18 mouse cellular contexts compared by ENCODE assay signal in the genomic region with DNA sequence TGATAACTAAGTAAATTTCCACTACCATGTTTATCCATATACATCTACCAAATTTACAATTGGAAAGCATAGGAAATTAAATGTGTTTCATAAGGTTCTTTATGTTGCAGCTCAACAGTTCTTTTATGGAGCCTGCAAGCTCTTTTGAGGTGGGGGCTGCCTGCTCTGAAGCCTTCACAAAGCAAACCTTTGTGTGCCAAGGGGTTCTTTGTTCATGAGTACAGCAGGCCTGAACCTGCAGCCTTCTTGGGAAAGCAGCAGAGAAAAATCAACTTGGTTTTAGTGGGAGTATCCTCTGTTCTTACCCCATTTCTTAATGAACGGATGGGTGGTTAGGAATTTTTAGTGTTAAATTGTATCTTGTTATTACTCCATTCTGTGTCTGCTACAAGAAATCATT. TPM values are rescaled to one million over a fixed set of nuclear protein-coding genes. Genes with fewer than 3 reads are reported as not detected.
DNase-seq lines count a peak whose midpoint lies in the region; ATAC-seq lines count a peak whose summit lies in the region.
"Had no signal": no experiment of that assay in that cellular context is flagged by ENCODE, and none has a peak within 500 bp of the region (broad histone marks: within the 10 kb centered on the region; RNA-seq: fewer than 3 reads in every experiment).

No protein-coding gene starts in this region.

- peak overlapping the region; percentile 96 for H3K27ac ChIP-seq in forebrain, embryonic 10.5 days
- H3K27ac ChIP-seq in hindbrain, embryonic 12.5 days = peak overlapping the region; percentile 83
- peak overlapping the region; percentile 63 for H3K27ac ChIP-seq in midbrain, embryonic 14.5 days (replicated peaks; ENCODE audit: low read depth, low read length)
- H3K27ac ChIP-seq: heart, embryonic 13.5 days; limb, embryonic 12.5 days; liver, embryonic 13.5 days; lung, embryonic 15.5 days had no signal

- H3K27me3 ChIP-seq in forebrain, embryonic 10.5 days (ENCODE audit: poor library complexity, severe bottlenecking) = no peaks in the 10 kb centered on the region
- H3K27me3 ChIP-seq in hindbrain, embryonic 12.5 days = no peaks in the 10 kb centered on the region
- no peaks in the 10 kb centered on the region for H3K27me3 ChIP-seq in midbrain, embryonic 14.5 days (ENCODE audit: control insufficient read depth, insufficient read depth, low read length)
- H3K27me3 ChIP-seq: heart, embryonic 13.5 days; limb, embryonic 12.5 days; liver, embryonic 13.5 days; lung, embryonic 15.5 days had no signal

- peak overlapping the region; percentile 6; the same call in 1 of the 2 replicates for H3K4me2 ChIP-seq in hindbrain, embryonic 12.5 days (replicated peaks)
- 0 out of 2 replicates have a peak overlapping the region, but pooled peaks have one; percentile 21 for H3K4me2 ChIP-seq in midbrain, embryonic 14.5 days (ENCODE audit: low read length)
- H3K4me2 ChIP-seq: heart, embryonic 13.5 days; limb, embryonic 12.5 days; liver, embryonic 13.5 days; lung, embryonic 15.5 days had no signal

- no peak for ATAC-seq in hindbrain, embryonic 12.5 days (ENCODE audit: low FRiP score)
- ATAC-seq in midbrain, embryonic 14.5 days (ENCODE audit: low FRiP score, low TSS enrichment) = no peak

- H3K9me3 ChIP-seq in forebrain, embryonic 10.5 days = peaks cover 20% of the 10 kb centered on the region
- peaks cover 10% of the 10 kb centered on the region for H3K9me3 ChIP-seq in hindbrain, embryonic 12.5 days (replicated peaks)
- H3K9me3 ChIP-seq in midbrain, embryonic 14.5 days (ENCODE audit: control insufficient read depth, low read length) = peaks cover 4% of the 10 kb centered on the region; the same call in 1 of the 2 replicates
- H3K9me3 ChIP-seq: heart, embryonic 13.5 days; liver, embryonic 13.5 days; lung, embryonic 15.5 days had no signal

- H3K36me3 ChIP-seq in forebrain, embryonic 10.5 days (replicated peaks) = 0 out of 2 replicates have a peak, but pooled peaks cover 3% of the 10 kb centered on the region
- no peaks in the 10 kb centered on the region for H3K36me3 ChIP-seq in hindbrain, embryonic 12.5 days
- H3K36me3 ChIP-seq in midbrain, embryonic 14.5 days (ENCODE audit: control insufficient read depth, insufficient read depth, low read length) = no peaks in the 10 kb centered on the region
- H3K36me3 ChIP-seq: heart, embryonic 13.5 days; limb, embryonic 12.5 days; liver, embryonic 13.5 days; lung, embryonic 15.5 days had no signal

- peak; percentile 60 for DNase-seq in embryo, embryonic 10.5 days (ENCODE audit: low spot score)
- no peak for DNase-seq in forebrain, embryonic 10.5 days (ENCODE audit: extremely low spot score, low spot score)
- peak; percentile 52 for DNase-seq in midbrain, embryonic 14.5 days
- no peak for DNase-seq in kidney, adult 11 months
- DNase-seq in heart, adult 9 months (ENCODE audit: low spot score in 2 of 2) = no peak
- DNase-seq in right cerebral cortex, adult 18-20 months = no peak
- DNase-seq: cerebellum, adult 9-11 months; kidney, adult 18-20 months; kidney, postnatal 36 days; layer of hippocampus, adult 9-11 months; liver, embryonic 13.5 days had no signal

- H3K4me1 ChIP-seq in forebrain, embryonic 10.5 days = peaks cover 32% of the 10 kb centered on the region
- H3K4me1 ChIP-seq in hindbrain, embryonic 12.5 days = no peaks in the 10 kb centered on the region
- H3K4me1 ChIP-seq in midbrain, embryonic 14.5 days (ENCODE audit: control insufficient read depth, insufficient read depth, low read length) = no peaks in the 10 kb centered on the region
- H3K4me1 ChIP-seq: liver, embryonic 13.5 days had no signal

- H3K4me3 ChIP-seq in forebrain, embryonic 10.5 days = peak overlapping the region; percentile 71; the same call in 1 of the 2 replicates
- H3K4me3 ChIP-seq in hindbrain, embryonic 12.5 days = no peak overlapping the region
- H3K4me3 ChIP-seq in midbrain, embryonic 14.5 days (replicated peaks; ENCODE audit: low read depth, low read length) = no peak overlapping the region
- H3K4me3 ChIP-seq: erythroblast, embryonic 14.5 days; heart, embryonic 13.5 days; limb, embryonic 12.5 days; liver, embryonic 13.5 days; lung, embryonic 15.5 days had no signal

- H3K9ac ChIP-seq in hindbrain, embryonic 12.5 days = no peak overlapping the region
- no peak overlapping the region for H3K9ac ChIP-seq in midbrain, embryonic 14.5 days (replicated peaks; ENCODE audit: low read length)
- H3K9ac ChIP-seq: heart, embryonic 13.5 days; limb, embryonic 12.5 days; liver, embryonic 13.5 days; lung, embryonic 15.5 days had no signal

- 32% methylated on average over 1 of the region's 1 CpGs for WGBS in forebrain, embryonic 10.5 days
- whole genome bisulfite sequencing in hindbrain, embryonic 12.5 days = 53% methylated on average over 1 of the region's 1 CpGs
- 47% methylated on average over 1 of the region's 1 CpGs for WGBS in midbrain, embryonic 14.5 days

RNA-seq across cellular contexts. Expression of a gene that starts 4.7 kb away (rescaled TPM):
- 14.9 and 16.2 TPM in 2 replicates for polyA plus RNA-seq in forebrain, embryonic 10.5 days (2016; fragmentation: Nextera tagmentation; extraction: Ambion mirVana)
- 19.1 and 21.0 TPM in 2 replicates for polyA plus RNA-seq in hindbrain, embryonic 12.5 days (2016; fragmentation: Nextera tagmentation; extraction: Ambion mirVana)
- 21.9 and 22.5 TPM in 2 replicates for polyA plus RNA-seq in midbrain, embryonic 14.5 days (2014; fragmentation: Nextera tagmentation; extraction: Ambion mirVana)
- polyA plus RNA-seq: erythroblast, embryonic 14.5 days had no signal

RNA-seq across cellular contexts. Expression of a gene that starts 38.4 kb away (rescaled TPM):
- 4.2 and 4.6 TPM in 2 replicates for polyA plus RNA-seq in forebrain, embryonic 10.5 days (2016; fragmentation: Nextera tagmentation; extraction: Ambion mirVana)
- polyA plus RNA-seq in hindbrain, embryonic 12.5 days (2016; fragmentation: Nextera tagmentation; extraction: Ambion mirVana) = 17.5 and 18.0 TPM in 2 replicates
- polyA plus RNA-seq in midbrain, embryonic 14.5 days (2014; fragmentation: Nextera tagmentation; extraction: Ambion mirVana) = 16.2 and 16.3 TPM in 2 replicates
- polyA plus RNA-seq: gonadal fat pad, adult 2 months; small intestine, adult 2 months had no signal

RNA-seq across cellular contexts. Expression of a gene that starts 49.1 kb away (rescaled TPM):
- polyA plus RNA-seq in forebrain, embryonic 10.5 days (2016; fragmentation: Nextera tagmentation; extraction: Ambion mirVana) = 125 and 130 TPM in 2 replicates
- 47.3 and 48.5 TPM in 2 replicates for polyA plus RNA-seq in hindbrain, embryonic 12.5 days (2016; fragmentation: Nextera tagmentation; extraction: Ambion mirVana)
- 9.6 and 17.3 TPM in 2 replicates for polyA plus RNA-seq in midbrain, embryonic 14.5 days (2014; fragmentation: Nextera tagmentation; extraction: Ambion mirVana)

Comparison
In these comparisons a context has a peak if more than half of its experiments do, and no peak if none do; other contexts are left out.
1. DNase-seq: peak in embryo, embryonic 10.5 days (single experiment) and midbrain, embryonic 14.5 days (single experiment); none in forebrain, embryonic 10.5 days (single experiment), kidney, adult 11 months (single experiment), heart, adult 9 months (0 of 2) and right cerebral cortex, adult 18-20 months (single experiment).
2. Peak in every context shown above with its lines, with median percentiles within 50 percentile points of each other: H3K27ac ChIP-seq.